Mouse (Mus musculus) heart, postnatal 14 days (tissue): ENCODE results near the gene Olfr763. TPM values are rescaled to one million over a fixed set of nuclear protein-coding genes. Genes with fewer than 3 reads are reported as not detected.
"Not testable (repeated sequence)": the region's sequence is repeated elsewhere in the genome, so short reads cannot be mapped to it uniquely, and the experiment has no call there.

Experiments used
- DNase-seq, 2 experiments: peaks; one replicate each; pipeline ENCODE4 v3.0.0; 2021 to 2022
- intact Hi-C: fragments of 180-260 bp; cut with DNase I; formaldehyde crosslinking; loops from one replicate; pipeline ENCODE4 v1.15.1; 2025
- long read RNA-seq, 2 experiments: library from polyadenylated mRNA; stranded (forward); transcript quantifications; one replicate each; pipeline ENCODE4 v2.0.0; 2021
- total RNA-seq, 2 experiments: library from RNA; stranded (reverse); gene quantifications; 2 replicates each; pipeline ENCODE4 v1.2.3; 2021

Olfr763 gene
- total RNA-seq: not detected
- long read RNA-seq, experiment 1: 0 reads
- long read RNA-seq, experiment 2: 0 reads

GRCm38 (mm10) chr10:129010288-129010841 is at the start of gene Olfr763:
Olfr763 (plus strand) TSS chr10:129010791.
- no peak for DNase-seq
- intact Hi-C loops: no loop called here

- intact Hi-C loops: no loop called here
- DNase-seq: no peak
These were observed 45.6 kb upstream of the Olfr763 start for GRCm38 (mm10) chr10:128964961-128965360.

GRCm38 (mm10) chr10:128965871-128966270 is 44.7 kb upstream of the Olfr763 start:
- intact Hi-C loops: no loop called here
- no peak for DNase-seq

- intact Hi-C loops: no loop called here
- DNase-seq: no peak
These were observed 42.2 kb upstream of the Olfr763 start for GRCm38 (mm10) chr10:128968341-128968749.

- intact Hi-C loops: loop anchor here (10.0 kb wide), 1 partner anchor 236 kb away; no protein-coding TSS in a partner anchor
- DNase-seq: no peak
These were observed 39.8 kb upstream of the Olfr763 start for GRCm38 (mm10) chr10:128970740-128971250.

- intact Hi-C loops: loop anchor here (10.0 kb wide), 1 partner anchor 238 kb away; no protein-coding TSS in a partner anchor
- no peak for DNase-seq
These were observed 37.8 kb upstream of the Olfr763 start for GRCm38 (mm10) chr10:128972841-128973240.

GRCm38 (mm10) chr10:128976395-128976794 is 34.2 kb upstream of the Olfr763 start:
- no peak for DNase-seq
- intact Hi-C loops: loop anchor here (5.0 to 10.0 kb wide), 3 partner anchors 59 to 242 kb away; no protein-coding TSS in a partner anchor

- peak; percentile 40 to 59 for DNase-seq
- intact Hi-C loops: loop anchor here (5.0 to 10.0 kb wide), 3 partner anchors 60 to 243 kb away; no protein-coding TSS in a partner anchor
These were observed 33.0 kb upstream of the Olfr763 start for GRCm38 (mm10) chr10:128977522-128978114.

- intact Hi-C loops: no loop called here
These were observed 29.8 kb upstream of the Olfr763 start for GRCm38 (mm10) chr10:128980644-128981365.

GRCm38 (mm10) chr10:128989131-128989530 is 21.5 kb upstream of the Olfr763 start, which contains the start of gene Olfr9:
Olfr9 (plus strand) TSS chr10:128989431.
- DNase-seq, intact Hi-C loops: not testable (repeated sequence)

More at GRCm38 (mm10) chr10:128980644-128981365, 29.8 kb upstream of the Olfr763 start:
- no peak for DNase-seq

GRCm38 (mm10) chr10:128990129-128990850 is 20.3 kb upstream of the Olfr763 start:
- intact Hi-C loops: not testable (repeated sequence)

GRCm38 (mm10) chr10:128990994-128991393 is 19.6 kb upstream of the Olfr763 start:
- intact Hi-C loops: no loop called here
- no peak for DNase-seq

More at GRCm38 (mm10) chr10:128990129-128990850, 20.3 kb upstream of the Olfr763 start:
- not testable (repeated sequence) for DNase-seq

GRCm38 (mm10) chr10:128995796-128996195 is 14.8 kb upstream of the Olfr763 start:
- DNase-seq: no peak
- intact Hi-C loops: no loop called here

GRCm38 (mm10) chr10:128996523-128997040 is 14.0 kb upstream of the Olfr763 start:
- no peak for DNase-seq
- intact Hi-C loops: no loop called here

GRCm38 (mm10) chr10:129004032-129004920 is 6.3 kb upstream of the Olfr763 start:
- intact Hi-C loops: no loop called here
- DNase-seq: no peak

GRCm38 (mm10) chr10:129011511-129011910 is 920 bp downstream of the Olfr763 start:
- intact Hi-C loops, DNase-seq: not testable (repeated sequence)

- intact Hi-C loops: no loop called here
- DNase-seq: no peak
These were observed 3.9 kb downstream of the Olfr763 start for GRCm38 (mm10) chr10:129014477-129014876.

GRCm38 (mm10) chr10:129023319-129023718 is 12.7 kb downstream of the Olfr763 start:
- intact Hi-C loops: no loop called here

More at GRCm38 (mm10) chr10:129023319-129023718, 12.7 kb downstream of the Olfr763 start:
- no peak for DNase-seq
